Mouse (Mus musculus): Measurements from ENCODE around the gene Hivep3.

Gene Hivep3

GRCm38 (mm10) chr4:119816620-119817356 lies 83.2 kb downstream of the Hivep3 start:
- DNase-seq, result no peak

GRCm38 (mm10) chr4:119825956-119826355 lies 92.4 kb downstream of the Hivep3 start:
- DNase-seq, result no peak

GRCm38 (mm10) chr4:119828386-119828785 lies 94.8 kb downstream of the Hivep3 start:
- DNase-seq, result no peak

GRCm38 (mm10) chr4:119828996-119829395 lies 95.4 kb downstream of the Hivep3 start:
- no peak for DNase-seq

GRCm38 (mm10) chr4:119833333-119833732 lies 99.7 kb downstream of the Hivep3 start:
- DNase-seq, result no peak

- no peak for DNase-seq
Measured at GRCm38 (mm10) chr4:119833884-119834283, 100.3 kb downstream of the Hivep3 start.

- no peak for DNase-seq
Measured at GRCm38 (mm10) chr4:119836181-119836580, 102.6 kb downstream of the Hivep3 start.

- DNase-seq, result no peak
Measured at GRCm38 (mm10) chr4:119837505-119838065, 104.0 kb downstream of the Hivep3 start.

GRCm38 (mm10) chr4:119838308-119838707 lies 104.7 kb downstream of the Hivep3 start:
- DNase-seq, result no peak

- DNase-seq, result no peak
Measured at GRCm38 (mm10) chr4:119843294-119843693, 109.7 kb downstream of the Hivep3 start.

- no peak for DNase-seq
Measured at GRCm38 (mm10) chr4:119844267-119844666, 110.7 kb downstream of the Hivep3 start.

- DNase-seq, result no peak
Measured at GRCm38 (mm10) chr4:119845596-119846161, 112.1 kb downstream of the Hivep3 start.

- DNase-seq, result no peak
Measured at GRCm38 (mm10) chr4:119852483-119852882, 118.9 kb downstream of the Hivep3 start.

GRCm38 (mm10) chr4:119854307-119855144 lies 120.9 kb downstream of the Hivep3 start:
- DNase-seq, result no peak

- no peak for DNase-seq
Measured at GRCm38 (mm10) chr4:119859454-119859853, 125.9 kb downstream of the Hivep3 start.

GRCm38 (mm10) chr4:119861001-119861400 lies 127.4 kb downstream of the Hivep3 start:
- no peak for DNase-seq

- peak in 1 of 2 experiments; percentile 24 for DNase-seq
Measured at GRCm38 (mm10) chr4:119865827-119866455, 132.4 kb downstream of the Hivep3 start.

GRCm38 (mm10) chr4:119867132-119867531 lies 133.5 kb downstream of the Hivep3 start:
- no peak for DNase-seq

GRCm38 (mm10) chr4:119870411-119870810 lies 136.8 kb downstream of the Hivep3 start:
- DNase-seq, result no peak

GRCm38 (mm10) chr4:119871441-119871840 lies 137.9 kb downstream of the Hivep3 start:
- no peak for DNase-seq

GRCm38 (mm10) chr4:119871861-119872582 lies 138.4 kb downstream of the Hivep3 start:
- no peak for DNase-seq

GRCm38 (mm10) chr4:119873935-119874334 lies 140.4 kb downstream of the Hivep3 start:
- DNase-seq, result no peak

Measured in thymus, adult 18-20 months (tissue).